Mouse (Mus musculus) gastrocnemius, postnatal 10 days (tissue): ENCODE data around the gene Fkbp6. TPM values are rescaled to one million over a fixed set of nuclear protein-coding genes. Genes with fewer than 3 reads are reported as not detected.

ENCODE experiments used
- DNase-seq: peaks from one replicate; pipeline ENCODE4 v3.0.0; 2021; ENCODE audit warnings: mixed read lengths
- total RNA-seq, 2 experiments: library from RNA; stranded (reverse); gene quantifications; 2 replicates each; pipeline ENCODE4 v1.2.3; 2021

Gene Fkbp6
- total RNA-seq, 2 experiments from 2014 or later, result not detected

DNA sequence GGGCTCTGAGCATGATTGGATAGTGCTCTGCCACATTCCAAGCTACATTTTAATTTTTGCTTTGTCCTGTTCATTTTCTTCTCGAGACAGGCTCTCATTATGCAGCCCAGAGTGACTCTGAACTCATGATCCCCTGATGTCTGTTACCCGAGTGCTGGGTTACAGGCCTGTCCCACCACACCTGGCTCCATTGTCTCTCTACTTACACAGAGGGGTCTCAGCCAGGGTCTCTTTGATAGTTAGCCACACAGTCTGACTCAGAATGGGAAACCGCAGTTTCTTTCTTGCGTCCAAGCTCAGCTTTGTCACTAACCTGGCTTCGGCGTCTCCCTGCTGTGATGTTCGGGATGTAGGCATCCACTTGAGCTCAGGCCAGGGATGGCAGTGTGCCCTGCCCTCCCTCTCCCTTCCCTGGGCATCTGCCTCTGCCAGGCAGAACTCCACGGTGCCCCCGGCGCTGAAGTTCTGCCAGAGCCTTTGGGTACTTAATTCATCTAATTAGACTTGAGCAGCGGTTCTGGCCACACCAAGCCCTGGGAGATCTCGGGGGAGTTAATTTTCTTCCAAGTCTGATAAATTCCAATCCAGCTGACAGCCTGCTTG, 78.2 kb downstream of the Fkbp6 start:
- DNase-seq, result no peak

DNA sequence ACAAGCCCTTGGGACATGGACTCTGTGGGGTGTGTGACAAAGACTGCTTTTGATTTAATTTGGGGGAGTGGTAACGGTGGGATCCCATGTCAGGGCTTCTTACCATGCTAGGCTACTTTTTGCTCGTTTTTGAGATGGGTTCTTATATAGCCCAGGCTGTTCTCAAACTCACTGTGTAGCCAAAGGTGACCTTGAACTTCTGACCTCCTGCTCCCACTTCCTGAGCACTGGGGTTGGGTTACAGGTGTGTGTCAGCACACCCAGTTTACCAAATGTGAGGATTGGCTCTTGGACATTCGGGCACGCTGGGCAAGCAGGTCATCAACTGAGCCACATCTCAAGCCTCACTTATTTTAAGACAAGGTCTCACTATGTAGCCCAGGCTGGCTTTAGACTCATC, 79.5 kb downstream of the Fkbp6 start:
- DNase-seq, result no peak

DNA sequence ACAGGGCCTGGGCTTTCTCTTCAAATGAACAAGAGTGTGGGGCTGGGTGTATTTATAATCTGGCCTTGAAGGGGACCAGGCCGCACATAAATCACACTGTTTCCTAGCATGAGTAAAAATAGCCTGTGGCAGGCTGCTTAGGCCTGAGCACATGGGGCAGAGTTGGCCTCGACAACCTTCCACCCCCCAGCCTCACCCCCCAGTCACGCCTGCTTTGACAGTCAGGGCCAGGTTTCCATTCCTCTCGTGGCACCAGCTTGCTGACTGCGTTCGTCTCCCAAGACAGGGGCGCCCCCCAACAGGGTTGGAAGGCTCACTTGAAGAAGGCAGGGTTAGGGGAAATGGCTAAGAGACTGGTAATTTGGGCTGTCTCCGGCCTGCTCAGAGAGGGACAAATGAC, 80.4 kb downstream of the Fkbp6 start:
- no peak for DNase-seq

DNA sequence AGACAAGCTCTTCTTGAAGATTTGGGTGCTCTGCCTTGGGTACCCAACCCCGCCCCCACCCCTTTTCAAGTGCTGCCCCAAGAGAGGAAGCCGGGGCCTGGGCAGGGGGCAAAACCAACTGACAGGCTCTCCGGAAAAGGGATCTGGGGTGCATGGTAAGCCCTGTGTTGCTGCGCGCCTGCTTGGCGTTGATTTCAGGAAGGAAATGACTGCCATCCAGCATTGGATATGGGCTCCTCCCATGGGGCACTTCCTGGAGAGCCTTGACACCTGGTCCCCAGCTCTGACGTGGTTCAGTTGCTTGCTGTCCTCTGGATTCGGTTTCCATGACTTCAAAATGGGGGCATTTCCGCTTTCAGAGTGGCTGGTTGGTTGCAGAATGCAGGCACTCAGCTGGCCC, 85.3 kb downstream of the Fkbp6 start:
- no peak for DNase-seq

DNA sequence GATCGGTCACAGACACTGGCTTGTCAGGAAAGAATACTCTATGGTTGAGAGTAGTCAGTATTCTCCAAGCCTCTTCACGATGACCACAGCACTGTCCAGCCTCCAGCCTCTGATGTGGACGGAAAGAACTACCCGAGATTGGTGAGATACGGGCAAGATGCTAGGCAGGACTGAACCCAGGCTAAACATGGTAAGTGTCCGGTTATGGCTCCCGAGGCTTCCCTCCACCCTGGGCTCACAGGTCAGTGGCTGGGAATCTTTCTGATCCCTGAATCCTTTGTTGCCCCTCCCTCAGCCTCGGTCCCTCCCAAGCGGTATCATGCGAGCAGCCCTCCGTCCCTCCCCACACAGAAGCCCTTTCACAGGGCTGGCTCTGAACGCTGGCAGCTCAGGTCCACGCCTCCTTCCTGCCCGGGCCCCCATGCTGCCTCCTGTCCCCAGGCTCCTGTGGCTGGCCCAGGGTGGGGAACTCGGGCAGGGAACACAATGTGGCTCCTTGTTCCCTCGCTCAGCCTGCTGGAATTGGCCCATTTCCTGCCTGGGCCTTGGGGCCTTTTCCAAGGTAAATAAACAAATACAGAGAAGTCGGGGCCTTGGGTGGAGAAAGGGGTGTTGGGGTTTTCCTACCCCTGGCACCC, 85.9 kb downstream of the Fkbp6 start:
- DNase-seq, result peak; percentile 14

DNA sequence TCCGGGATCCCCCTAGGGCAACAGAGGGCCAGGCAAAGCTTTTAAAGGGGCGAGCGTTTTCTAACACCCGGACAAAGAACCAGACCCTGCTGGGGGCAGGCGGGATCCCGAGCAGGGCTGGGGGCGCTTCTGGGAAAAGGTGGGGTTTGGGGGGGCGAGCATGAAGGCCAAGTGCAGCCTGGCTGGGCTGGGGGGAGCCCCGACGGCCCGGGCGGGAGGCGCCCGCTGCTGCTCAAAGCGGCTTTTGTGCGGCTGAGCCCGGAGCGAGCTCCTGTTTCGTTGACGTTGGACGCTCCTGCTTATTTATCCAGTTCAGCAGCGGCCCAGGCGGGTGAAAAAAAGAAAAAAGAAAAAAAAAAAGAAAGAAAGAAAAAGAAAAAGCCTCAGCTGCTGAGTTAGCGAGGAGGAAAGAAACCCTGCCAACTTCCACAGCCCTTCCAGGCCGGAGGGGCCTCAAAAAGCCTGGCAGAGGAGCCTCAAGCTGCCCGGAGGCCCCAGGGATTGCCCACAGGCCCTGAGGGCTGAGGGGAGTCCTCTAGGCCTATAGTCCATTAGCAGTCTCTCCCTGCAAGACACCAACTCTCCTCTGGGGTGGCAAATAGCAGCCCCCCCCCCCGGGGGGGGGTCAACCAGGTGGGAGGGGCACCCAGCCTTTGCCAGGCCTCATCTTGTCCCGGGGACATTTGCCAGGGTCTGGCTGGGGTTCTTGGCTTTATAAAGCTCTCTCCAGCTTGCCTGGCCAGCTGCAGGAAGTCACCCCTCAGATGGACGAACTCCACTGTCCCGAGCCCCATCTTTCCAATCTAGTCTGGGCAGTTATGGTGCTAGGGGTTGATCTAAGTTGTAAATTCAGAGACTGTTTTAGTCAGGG, 91.3 kb downstream of the Fkbp6 start:
- peak; percentile 44 for DNase-seq

DNA sequence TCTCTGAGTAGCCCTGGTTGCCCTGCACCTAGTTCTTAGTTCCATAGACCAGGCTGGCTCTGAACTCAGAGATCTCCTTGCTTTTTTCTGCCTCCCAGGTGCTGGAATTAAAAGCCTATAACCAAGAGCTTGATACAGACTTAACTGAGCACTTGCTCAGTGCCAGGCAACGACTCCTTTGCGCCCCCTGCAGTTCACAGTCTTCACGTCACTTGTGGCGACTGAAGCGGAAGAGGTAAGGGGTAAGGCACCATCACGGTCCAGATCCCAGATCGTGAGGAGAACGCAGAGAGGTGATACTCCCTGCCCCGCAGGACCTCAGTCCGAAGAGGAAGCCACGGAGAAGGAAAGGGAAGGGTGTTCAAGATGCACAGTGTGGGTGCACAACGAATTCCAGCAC, 92.3 kb downstream of the Fkbp6 start:
- no peak for DNase-seq

DNA sequence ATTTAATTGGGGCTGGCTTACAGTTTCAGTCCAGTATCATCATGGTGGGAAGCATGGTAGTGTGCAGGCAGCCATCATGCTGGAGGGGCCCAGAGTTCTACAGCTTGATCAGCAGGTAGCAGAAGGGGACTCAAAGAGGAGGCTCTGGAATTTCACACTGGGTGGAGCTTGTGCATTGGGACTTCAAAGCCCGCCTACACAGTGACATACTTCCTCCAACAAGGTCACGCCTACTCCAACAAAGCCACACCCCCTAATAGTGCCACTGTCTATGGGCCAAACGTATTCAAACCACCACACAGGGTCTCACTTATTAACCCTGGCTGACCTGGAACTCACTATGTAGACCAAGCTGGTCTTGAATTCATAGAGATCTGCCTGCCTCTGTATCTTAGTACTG, 93.7 kb downstream of the Fkbp6 start:
- DNase-seq, result no peak

DNA sequence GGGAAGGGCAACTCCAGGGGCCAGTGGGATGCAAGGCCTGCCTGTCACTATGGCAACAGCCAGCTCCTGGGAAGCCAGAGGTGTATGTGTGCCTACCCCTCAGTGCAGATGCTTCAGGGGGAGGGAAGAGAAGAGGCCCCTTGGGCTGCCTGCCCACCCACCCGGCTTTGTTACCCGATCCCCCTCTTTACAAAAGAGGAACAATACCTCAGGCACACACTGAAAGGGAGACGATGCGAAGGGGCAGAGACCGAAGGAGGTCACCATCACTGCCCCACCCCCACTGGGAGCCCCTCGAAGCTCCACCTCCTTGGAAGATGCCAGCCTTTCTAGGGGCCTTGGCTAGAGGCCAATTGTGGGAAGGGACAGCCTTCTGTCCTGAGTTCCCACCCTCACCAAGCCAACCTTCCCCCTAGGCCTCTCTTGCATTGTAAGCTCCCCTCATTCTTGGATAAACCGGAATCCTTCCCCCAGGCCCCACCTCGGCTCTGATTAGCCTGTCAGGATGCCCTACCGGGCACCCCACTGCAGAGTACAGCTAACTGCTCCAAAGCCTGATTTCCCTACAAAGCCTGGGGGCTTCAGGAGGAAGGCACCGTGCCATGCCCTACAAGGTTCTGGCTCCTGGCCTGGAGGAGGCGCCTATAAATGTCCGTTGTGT, 96.0 kb downstream of the Fkbp6 start:
- no peak for DNase-seq

DNA sequence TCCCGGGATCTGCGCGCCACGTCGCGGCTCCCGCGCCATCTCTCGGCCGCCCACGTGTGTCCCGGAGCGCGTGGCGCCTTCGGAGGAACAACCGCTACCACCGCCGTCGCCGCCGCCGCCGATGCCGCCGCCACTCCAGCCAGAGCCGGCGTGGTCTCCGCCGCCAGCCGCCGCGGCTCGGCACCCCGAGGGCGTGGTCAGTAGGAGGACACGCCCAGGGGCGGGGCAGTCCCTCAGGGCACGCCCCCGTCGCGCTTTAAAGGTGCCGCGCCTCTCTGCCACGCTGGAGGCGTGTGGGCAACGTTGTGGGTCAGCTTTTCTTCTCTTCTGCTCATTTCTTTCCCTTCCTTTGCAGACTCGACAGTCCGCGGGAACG, 98.8 kb downstream of the Fkbp6 start, which contains the start of gene Fzd9:
Gene Fzd9, minus strand, starts transcription at position 152 of the 376 bp plus-strand sequence.
- peak; percentile 88 for DNase-seq

DNA sequence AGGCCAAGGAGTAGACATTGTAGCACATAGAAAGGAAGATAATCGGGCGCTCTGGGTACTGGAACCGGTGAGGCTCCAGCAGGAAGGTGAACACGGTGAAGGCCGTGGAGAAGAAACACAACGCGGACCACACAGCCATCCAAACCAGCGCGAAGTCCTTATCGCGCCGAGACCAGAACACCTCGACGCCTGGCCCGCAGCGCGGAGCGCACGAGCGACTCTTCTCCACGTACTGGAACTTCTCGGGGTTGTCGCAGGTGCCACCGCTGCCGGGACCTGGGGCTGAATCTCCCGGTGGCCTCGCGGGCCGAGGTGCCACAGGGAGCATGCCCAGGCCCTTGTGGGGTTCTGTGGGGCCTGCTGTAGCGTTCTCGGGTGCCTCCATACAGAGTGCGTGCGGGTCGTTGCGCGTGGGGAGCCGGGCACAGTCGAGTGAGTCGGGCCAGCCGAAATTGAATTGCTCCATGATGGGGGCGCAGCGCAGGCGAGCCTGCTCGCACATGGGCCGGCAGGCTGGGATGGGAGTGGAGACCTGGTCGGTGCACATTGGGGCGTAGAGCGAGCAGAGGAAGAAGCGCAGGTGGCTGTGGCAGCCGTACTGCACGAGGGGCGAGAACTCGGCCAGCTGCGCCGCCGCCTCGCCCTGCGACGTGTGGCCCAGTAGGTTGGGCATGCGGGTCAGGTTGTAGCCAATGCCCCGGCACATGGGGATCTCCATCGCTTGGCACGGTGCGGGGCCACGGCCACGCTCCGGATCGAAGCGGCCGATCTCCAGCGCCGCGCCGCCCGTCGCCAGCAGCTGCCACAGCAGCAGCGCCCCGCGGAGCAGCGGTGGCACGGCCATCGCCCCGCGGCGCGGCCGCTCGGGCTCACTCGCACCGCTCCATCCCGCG, 99.4 kb downstream of the Fkbp6 start:
- peak; percentile 29 for DNase-seq

DNA sequence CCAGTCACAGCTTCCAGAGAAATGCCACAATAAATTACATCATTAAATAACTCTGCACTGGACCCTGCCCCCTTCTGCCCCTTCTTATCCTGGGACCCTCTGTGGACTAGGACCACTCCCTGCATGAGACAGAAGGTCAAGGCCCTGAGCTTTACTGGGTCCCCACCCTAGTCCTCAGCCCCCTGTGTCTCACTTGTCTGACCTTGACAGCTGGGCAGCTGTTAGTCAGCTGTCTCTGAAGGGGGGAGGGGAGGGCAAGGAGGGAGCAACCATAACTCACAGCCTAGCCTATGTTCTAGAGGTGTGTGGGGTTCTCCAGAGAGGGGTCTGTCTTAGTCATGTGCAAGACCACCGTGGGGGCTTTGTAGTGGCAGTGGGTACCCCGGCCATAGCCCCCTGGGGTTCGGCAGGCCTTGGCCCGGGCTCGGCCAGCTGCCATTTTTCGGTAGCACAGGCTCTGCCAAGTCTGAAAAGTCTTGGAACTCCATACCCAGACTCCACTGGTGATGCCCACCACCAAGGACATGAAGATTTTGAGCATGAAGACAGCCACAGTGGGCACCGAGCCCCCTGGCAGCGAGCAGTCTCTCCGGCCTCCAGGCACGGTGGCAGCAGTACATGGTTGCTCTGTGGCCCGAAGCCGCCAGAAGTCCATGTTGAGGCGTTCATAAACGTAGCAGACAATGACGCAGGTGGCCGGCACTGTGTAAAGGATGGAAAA, 100.7 kb downstream of the Fkbp6 start:
- DNase-seq, result no peak

DNA sequence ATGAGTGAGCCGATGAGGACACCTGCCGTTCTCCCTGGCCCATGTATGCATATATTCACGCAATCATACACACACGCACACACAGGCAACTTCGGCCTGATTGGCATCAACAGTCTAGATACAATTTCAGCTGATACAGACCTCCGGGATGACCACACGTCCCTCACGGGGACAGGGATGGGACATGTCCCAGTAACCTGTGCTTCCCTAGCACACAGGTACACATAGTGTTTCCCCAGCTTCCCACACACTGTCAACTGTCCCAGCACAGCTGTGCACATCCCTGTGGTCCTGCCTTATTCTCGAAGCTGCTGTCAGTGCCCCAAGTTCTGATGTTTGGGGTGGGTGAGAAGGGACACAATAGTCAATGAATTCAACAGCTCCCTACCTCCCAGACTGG, 102.5 kb downstream of the Fkbp6 start:
- DNase-seq, result no peak

DNA sequence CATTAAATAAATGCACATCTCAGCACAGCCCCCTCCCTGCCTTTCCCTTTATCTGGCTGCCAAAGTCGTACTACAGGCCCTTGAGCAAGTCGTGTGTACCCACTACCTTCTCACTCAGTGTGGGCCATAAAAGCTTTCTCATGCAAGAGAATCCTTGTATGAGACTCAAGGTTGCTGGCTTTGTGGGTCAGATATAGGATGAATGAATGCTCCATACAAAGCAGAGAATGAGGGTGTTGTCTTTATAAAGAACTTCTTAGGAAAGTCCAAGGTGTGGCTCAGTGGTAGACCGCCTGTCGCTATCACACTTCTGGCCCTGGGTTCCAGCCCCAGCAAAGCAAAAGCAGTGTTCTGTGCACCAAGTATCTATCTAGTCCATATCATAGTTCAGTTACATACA, 103.3 kb downstream of the Fkbp6 start:
- DNase-seq, result no peak

DNA sequence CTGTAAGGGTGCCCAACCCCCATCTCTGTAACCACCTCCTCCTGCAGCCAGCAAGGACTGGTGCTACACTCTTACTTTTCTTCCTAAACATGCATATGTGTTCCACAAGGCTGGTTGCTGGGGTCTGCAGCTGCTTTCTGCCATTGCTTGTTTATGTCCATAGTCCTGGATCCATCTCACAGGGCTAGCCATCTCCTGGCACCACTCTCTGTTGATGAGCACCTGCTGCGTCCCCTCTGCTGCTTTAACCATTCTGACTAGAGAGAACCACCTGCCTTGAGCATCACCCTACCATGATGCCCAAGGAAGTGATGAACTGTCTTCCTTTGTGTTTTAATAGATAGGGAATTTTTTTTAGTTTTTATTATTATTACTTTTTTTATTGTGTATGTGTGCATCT, 106.7 kb downstream of the Fkbp6 start:
- DNase-seq, result no peak

DNA sequence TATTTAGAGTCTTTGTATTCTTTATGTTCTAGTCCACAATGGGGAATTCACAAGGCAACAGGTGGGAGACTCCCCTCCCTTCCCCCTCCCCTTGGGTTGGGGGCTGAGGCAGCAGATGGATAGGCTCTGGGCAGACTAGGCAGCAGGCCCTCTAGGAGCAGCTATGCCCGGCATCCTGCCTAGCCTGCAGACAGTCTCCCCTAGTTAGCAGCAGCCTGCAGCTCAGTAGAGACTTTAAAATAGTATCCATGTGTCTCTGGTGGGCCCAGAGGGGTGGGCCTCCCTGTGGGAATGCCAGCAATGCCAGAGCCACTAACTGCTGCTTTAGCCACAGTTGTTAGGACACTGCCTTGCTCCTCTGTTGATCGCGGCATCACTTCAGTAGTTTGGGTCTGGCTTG, 107.2 kb downstream of the Fkbp6 start:
- no peak for DNase-seq

DNA sequence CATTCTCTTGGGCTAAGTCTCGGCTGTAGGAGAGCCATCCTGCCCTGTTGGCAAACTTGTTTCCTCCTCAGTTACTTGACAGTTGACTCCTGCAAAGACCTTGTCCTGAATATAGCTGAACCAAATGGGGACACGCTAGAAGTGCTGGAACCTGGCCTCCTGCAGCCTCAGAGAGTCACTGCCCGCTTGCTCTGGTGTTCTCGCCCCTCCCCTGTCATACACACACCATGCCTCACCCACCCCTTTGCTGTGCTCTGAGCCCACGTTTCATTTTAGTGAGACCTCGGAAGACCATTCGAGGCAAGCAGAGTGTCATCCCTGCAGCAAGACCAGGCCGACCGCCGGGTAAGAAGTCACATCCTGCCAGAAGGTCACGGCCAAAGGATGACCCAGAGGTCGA, 107.7 kb downstream of the Fkbp6 start:
- no peak for DNase-seq
